Mouse (Mus musculus) cerebellum, postnatal 25 days (tissue): ENCODE measurements at regions not wholly inside any gene's neighbourhood (a gene's known extent, or its start where the extent isn't known, plus 50 kb on each side); places are given as distances from the start of the nearest gene placed in this dataset.

ENCODE experiments used
- DNase-seq, 2 experiments: peaks; one replicate each; pipeline ENCODE4 v3.0.0; 2021; ENCODE audit warnings: mixed read lengths in 2 of 2

DNA sequence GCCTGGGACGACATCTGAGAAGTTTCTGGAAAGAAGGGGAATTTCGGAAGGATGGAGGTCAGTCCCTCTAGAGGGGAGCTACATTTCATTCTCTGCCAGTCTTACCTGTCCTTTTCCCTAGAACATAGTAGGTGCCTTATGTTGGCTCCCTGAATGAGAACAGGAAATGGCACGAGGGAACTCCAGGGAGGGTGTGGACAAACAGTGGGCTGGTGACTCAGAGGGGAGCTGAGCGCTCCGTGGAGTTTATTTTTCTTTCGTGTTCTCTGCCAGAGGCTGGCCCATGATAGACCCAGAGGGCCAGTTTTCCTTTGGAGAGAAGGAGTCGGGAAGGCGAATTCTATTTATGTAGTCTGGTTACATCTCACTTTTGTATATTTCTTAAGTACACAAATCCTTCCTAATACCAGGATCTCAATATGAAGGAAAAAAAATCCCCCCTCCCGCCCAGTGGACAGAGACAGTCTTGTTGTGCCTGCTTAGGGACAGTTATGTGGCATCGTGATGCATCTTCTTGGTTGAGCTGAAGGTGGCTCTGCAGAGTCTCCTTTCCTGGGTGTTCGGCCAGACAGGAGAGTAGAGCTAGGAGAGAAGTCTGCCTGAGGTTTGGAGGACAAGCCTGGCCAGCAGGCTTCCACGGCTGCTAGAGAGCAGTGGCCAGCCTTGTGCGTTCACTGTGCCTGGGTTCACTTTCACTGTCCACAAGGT is 84.3 kb upstream of the Rbpj start:
- peak; percentile 11 to 23 for DNase-seq

DNA sequence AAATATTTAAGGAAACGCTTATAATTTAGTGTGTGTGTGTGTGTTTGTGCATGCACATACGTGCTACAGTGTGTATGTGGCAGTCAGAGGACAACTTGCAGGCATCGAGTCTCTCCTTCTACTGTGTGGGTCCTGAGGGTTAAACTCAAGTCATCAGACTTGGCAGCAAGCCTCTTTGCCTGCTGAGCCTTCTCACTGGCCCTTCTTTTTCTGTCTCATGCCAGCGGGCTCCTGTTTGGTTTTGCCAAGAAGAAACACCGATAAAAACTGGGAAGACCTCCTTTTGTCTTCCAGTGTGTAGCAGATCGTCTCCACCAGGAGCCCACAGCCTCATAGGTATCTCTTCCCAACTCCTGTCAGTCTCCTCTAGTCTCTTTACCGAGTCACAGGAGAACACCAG is 81.9 kb upstream of the Rbpj start:
- DNase-seq, result peak in 1 of 2 experiments; percentile 21

GRCm38 (mm10) chr5:53385513-53386148 is 80.3 kb upstream of the Rbpj start:
- DNase-seq, result no peak

DNA sequence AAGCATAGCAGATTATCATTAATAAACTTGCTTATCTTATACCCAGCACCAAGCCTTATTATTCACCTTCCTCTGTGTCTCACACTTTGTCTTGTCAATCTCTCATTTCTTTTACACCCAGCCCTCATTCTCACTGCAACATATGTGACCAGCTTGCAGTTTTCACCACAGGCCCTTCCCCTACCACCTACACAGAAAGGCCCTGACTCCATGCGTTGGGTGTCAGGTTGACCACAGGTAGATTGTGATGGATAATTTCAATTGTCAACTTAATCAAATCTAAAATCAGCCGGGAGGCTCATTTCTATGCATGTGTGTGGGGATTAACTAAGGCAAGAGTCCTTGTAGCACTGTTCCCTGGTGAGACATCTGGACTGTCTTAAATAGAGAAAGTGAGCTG is 72.4 kb upstream of the Rbpj start:
- DNase-seq, result no peak

DNA sequence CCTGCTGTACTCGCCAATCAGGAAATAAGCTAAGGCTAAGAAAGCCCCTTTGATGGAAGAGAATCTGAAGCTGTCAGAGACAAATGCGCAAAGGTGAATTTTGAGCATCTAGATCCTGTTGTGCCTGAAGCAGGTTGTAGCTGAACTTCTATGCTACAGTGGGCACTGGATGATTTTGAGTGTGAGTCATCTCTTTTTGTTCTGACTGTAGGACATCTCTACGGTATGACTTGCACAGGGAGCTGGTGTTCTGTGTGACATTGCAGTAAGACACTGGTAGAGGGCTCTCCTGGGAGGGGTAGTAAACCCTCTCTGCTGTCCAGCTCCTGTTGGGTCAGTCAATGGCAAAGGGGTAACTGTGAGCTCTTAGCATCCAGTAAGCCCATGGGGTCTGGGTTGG is 71.4 kb upstream of the Rbpj start:
- DNase-seq, result no peak

GRCm38 (mm10) chr5:53398428-53399058 is 67.4 kb upstream of the Rbpj start:
- DNase-seq, result no peak

DNA sequence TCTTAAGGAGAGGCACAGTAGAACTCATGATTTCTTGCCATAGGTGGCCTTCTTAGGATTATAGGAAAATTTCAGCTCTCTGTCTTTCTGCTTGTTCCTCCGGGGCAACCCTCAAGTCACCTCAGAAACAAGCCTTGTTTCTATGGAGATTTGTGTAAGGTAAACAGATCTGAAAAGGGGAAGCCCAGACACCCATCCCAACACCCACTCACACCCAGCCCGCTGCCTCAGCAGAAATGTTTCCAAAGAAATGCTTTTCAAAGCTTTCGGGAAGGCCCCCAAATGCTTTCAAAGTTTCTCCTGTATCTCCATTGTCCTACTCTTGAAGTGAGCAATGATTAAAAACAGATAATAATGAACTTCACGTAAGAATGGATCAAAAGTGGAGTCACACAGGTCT is 64.9 kb upstream of the Rbpj start:
- DNase-seq, result no peak

DNA sequence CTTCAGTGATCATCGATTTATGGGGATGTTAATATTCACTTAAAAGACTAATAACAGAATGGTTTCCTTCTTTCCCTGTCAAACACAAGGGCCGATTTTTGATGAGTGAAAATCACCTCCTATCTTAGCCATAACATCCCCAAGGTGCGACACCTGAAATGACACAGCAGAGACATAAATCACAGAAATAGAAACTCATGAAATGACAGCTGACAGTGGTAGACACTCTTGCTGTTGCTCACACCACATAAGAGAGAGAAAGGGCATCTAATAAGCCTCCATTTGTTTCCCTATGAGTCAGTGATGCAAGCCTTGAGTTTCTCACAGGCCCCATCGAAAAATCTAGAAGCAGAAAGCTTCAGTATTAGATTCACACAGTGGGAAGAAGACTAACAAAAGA is 63.9 kb upstream of the Rbpj start:
- no peak for DNase-seq

- no peak for DNase-seq
Measured at GRCm38 (mm10) chr5:53402619-53403151, 63.3 kb upstream of the Rbpj start.

DNA sequence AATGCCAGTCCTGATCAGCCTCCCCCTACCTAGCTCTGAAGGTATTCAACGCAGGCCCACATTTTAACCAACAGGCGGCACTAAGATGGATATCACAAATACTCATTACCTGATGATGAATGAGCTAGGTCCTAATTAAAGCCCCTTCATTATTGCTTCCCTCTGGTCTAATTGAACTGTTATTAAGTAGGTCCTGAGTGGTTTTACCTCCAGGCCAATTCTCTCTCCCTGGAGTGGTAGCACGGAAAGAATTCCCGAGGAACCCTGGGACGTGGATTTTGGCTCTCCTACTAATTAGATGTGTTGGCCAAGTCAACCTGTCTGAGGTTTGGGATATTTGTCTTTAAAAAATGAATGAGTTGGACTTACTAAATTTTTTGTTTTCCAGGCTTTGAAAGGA is 60.0 kb upstream of the Rbpj start:
- DNase-seq, result no peak

DNA sequence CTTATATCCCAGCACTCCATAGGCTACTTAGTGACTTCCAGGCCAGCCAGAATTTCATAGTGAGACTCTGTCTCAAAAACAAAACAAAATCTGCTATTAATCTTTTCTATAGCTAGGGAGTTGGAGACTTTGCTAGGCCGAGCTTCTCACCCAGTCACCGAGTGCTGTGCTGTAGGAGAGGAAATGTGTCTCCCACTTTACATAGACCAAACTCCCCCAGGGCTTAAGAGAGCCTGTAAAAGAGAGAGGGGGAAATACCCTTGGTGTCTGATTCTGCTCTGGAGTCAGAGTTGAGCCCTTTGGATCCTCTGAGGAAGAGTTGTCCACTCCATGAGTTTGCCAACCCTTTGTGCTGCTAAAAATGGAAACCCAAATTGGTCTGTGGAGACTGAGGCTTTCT is 58.3 kb upstream of the Rbpj start:
- DNase-seq, result no peak

DNA sequence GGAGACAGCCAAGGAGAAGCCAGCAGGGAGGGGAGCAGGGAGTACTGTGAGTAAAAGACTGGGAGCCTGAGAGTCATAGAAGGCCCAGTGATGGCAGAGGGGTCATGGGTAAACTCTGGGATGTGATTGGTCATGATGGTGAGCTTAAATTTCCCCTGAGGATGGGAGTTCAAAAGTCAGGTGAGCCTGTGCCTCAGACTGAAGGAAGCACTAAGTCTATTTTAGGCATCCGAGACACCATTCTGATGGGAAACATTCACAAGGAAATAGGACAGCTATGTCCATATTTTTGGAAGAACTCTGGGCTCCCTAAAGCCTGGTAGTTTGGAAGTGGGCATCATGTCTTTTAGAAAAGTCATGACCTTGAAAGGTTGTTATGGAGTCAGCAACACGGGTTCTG is 57.7 kb upstream of the Rbpj start:
- DNase-seq, result no peak

DNA sequence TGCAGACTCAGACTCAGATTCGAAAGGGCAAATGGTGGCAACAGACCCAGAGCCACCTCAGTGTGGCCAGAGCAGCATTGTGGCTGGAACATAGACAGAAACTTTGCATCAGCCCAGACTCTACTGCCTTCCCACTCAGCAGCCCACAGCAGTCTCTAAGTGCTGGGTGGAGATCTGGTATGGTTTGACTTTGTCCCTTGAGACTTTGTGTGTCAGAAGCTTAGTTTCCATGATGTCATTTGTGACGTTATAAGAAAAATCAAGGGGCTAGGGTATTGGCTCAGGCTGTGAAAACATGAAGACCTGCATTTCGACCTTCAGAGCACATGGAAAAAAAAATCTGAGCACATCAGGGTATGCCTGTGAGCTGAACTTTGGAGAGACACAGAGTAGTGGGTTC is 56.2 kb upstream of the Rbpj start:
- DNase-seq, result no peak

DNA sequence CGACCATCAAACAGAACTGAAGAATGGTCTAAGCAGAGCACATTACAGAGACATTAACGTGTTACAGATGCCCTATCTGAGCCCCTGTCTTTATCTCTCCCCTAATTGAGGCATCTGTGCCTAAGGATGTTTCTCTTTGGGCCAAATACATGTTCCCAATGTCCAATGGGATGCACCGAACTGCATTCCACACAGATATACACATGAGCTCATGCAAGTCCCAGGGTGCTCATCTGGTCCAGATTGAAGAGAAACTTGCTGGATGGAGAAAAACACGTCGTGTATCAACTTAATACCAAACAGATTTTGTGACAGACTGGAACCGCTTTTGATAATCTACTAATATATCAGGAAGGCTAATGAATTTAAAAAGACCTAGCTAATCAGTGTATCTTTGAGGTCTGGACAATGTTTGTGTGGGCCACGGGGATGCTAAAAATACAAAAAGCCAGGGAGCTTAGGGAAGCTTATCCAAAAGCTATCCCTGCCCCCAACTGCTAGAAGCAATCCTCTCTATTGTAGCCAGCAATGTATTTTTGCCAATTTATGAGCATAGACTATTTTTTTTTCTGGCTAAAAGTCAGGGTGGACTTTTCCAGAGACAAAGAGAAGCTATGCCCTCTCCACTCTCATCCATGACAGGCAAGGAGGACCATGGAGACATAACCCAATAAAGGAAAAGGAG is 53.4 kb upstream of the Rbpj start:
- no peak for DNase-seq

GRCm38 (mm10) chr5:53413677-53414076 is 52.3 kb upstream of the Rbpj start:
- no peak for DNase-seq

DNA sequence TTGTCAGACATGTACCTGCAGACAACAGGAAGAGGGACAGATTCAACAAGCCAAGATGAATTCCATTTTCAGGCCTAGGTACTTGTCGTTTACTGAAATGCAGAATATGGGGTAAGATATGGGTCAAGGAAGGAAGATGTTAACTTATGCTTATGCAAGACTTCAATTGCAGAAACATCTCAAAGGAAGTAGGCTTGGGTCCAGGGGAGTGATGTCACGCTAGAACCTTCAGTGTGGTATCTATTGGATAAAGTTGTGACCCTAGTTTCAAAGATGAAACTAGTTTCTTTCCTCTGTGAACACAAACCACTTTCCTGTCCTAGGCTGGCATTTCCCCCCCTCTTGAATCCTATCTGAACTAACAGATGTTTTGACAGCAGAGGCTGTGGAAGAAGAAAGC is 50.5 kb upstream of the Rbpj start:
- DNase-seq, result no peak
